Mouse (Mus musculus) intestine, postnatal 0 days (tissue): ENCODE measurements around the gene Tgm2. TPM values are rescaled to one million over a fixed set of nuclear protein-coding genes. Genes with fewer than 3 reads are reported as not detected.

Source experiments
- ATAC-seq: fragments of 200-750 bp; cut with Nextera tagmentation; 2 replicates; pipeline ENCODE4 v1.8.0; 2017; ENCODE audit warnings: mild to moderate bottlenecking, moderate TSS enrichment, moderate library complexity
- H3K27ac ChIP-seq: fragments of 300-500 bp; sonication (generic); 2 replicates; pipeline ENCODE4 v1.5.1; 2014; ENCODE audit warnings: mild to moderate bottlenecking, low read depth, low read length, moderate library complexity
- H3K27me3 ChIP-seq: fragments of 300-500 bp; sonication (generic); replicated peaks from 2 replicates; pipeline ENCODE4 v1.6.1; 2014; ENCODE audit warnings: low read length, mixed read lengths; ENCODE audit not compliant: control insufficient read depth, insufficient read depth
- H3K36me3 ChIP-seq: fragments of 300-500 bp; sonication (generic); 2 replicates; pipeline ENCODE4 v1.6.1; 2014; ENCODE audit warnings: mild to moderate bottlenecking, moderate library complexity; ENCODE audit not compliant: control insufficient read depth, insufficient read depth
- H3K4me1 ChIP-seq: fragments of 300-500 bp; sonication (generic); replicated peaks from 2 replicates; pipeline ENCODE4 v1.6.1; 2014; ENCODE audit warnings: antibody characterized with exemption, low read length, mixed read lengths; ENCODE audit not compliant: control insufficient read depth, insufficient read depth
- H3K4me2 ChIP-seq: fragments of 300-500 bp; sonication (generic); replicated peaks from 2 replicates; pipeline ENCODE4 v1.6.1; 2014; ENCODE audit warnings: low read depth, mild to moderate bottlenecking, moderate library complexity
- H3K4me3 ChIP-seq: fragments of 300-500 bp; sonication (generic); 2 replicates; pipeline ENCODE4 v1.5.1; 2014; ENCODE audit warnings: low read depth, low read length
- H3K9ac ChIP-seq: fragments of 300-500 bp; sonication (generic); 2 replicates; pipeline ENCODE4 v1.6.1; 2014; ENCODE audit warnings: mild to moderate bottlenecking, low read depth, low read length
- H3K9me3 ChIP-seq: fragments of 300-500 bp; sonication (generic); 2 replicates; pipeline ENCODE4 v1.6.1; 2016; ENCODE audit warnings: mixed run types; ENCODE audit not compliant: control insufficient read depth
- CTCF ChIP-seq: sonication (generic); IDR thresholded peaks from 2 replicates; pipeline ENCODE4 v1.5.1; 2016; ENCODE audit warnings: low read depth, mild to moderate bottlenecking, control low read depth, antibody characterized with exemption, moderate library complexity
- WGBS: fragments of 180-500 bp; shearing (Covaris S2); extraction: QIAGEN DNeasy Blood & Tissue Kit; methylation state at CpG from one replicate; pipeline ENCODE4 v1.1.7; 2014; 5-methylcytosine and 5-hydroxymethylcytosine counted together
- polyA plus RNA-seq: library from polyadenylated mRNA; unstranded; fragments of >200 nt; fragmentation: Nextera tagmentation; extraction: Ambion mirVana; gene quantifications from 2 replicates; pipeline ENCODE4 v1.2.1, GENCODE M21; 2015

Tgm2 gene
- polyA plus RNA-seq, 1 experiment from 2014 or later: 40.0 TPM

- no peaks in the 10 kb centered on the region for H3K36me3 ChIP-seq
- no peak overlapping the region for H3K4me2 ChIP-seq
- no peak overlapping the region for H3K4me3 ChIP-seq
- no peak overlapping the region for H3K9ac ChIP-seq
- no peaks in the 10 kb centered on the region for H3K9me3 ChIP-seq
- WGBS: 38% methylated on average over 8 of the region's 8 CpGs
- TF ChIP-seq CTCF: no peak
- H3K4me1 ChIP-seq: 0 out of 2 replicates have a peak, but pooled peaks cover 9% of the 10 kb centered on the region
- no peak overlapping the region for H3K27ac ChIP-seq
- no peaks in the 10 kb centered on the region for H3K27me3 ChIP-seq
- no peak for ATAC-seq
These were observed 8.4 kb upstream of the Tgm2 start for GRCm38 (mm10) chr2:158154641-158155040.

DNA sequence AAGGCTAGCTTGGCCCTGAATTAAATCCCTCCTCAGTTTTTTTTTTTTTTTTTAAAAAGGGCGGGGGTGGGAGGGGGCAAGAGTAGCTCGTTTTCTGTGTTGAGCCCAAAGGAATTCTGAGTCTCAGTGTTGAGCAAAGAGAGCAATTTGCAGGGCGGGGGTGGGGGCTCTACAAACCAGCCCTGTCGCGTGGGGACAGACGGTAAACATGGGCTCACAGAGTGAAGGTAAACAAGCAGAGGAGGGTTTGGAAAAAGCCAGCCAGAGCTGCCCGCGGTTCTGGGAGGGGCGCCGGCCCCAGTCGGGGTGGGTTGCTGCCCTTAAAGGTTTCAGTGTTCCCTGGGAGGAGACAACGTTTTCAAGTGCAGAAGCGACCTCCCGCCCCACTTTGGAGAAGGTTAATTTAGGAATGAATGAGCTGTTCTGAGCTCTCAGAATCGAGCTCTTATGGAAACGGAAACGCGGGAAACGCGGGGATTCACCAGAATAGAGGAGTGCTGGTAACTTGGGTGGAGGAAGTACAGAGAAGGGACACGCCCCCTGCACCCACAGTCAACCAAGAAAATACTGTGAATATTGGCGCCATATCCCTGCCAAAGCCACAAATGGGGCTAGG is 7.6 kb upstream of the Tgm2 start:
- under 1% methylated on average over 22 of the region's 22 CpGs for WGBS
- Histone ChIP-seq H3K9ac (no peak overlapping the region), H3K9me3 (no peaks in the 10 kb centered on the region), H3K27me3 (no peaks in the 10 kb centered on the region), H3K4me3 (peak overlapping the region; percentile 30), H3K36me3 (no peaks in the 10 kb centered on the region), H3K4me2 (peak overlapping the region; percentile 65), H3K27ac (0 out of 2 replicates have a peak overlapping the region, but pooled peaks have one; percentile 8), H3K4me1 (0 out of 2 replicates have a peak, but pooled peaks cover 4% of the 10 kb centered on the region)
- peak; percentile 61 for ATAC-seq
- no peak for TF ChIP-seq CTCF

DNA sequence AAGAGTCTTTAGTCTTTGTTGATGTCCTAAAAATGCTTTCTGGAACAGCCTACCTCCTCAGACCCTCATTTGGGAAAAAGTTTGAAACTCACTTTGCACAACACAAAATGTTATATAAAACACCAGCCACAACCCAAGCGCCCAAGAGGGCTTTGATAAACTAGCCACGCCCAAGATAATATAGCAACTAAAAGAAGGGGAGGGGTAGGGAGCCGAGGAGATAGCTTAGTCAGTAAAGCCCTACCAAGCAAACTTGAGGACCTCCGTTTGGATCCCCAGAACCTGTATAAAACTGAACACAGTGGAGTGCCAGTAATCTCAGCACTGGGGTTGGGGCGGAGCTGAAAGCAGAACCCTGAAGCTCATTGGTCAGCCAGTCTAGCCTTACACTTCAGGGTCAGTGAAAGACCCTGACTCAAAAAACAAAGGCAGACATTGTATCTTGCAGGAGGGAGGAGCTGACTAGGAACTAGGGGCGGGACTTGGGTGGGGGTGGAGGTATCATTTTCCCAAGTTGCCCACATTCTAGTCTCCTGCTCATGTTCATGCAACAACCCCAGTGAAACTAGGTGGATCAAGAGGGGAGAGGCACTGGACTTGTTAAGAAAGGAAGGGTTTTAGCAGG is 6.6 kb upstream of the Tgm2 start:
- 45% methylated on average over 6 of the region's 6 CpGs for WGBS
- H3K27ac ChIP-seq: no peak overlapping the region
- no peaks in the 10 kb centered on the region for H3K36me3 ChIP-seq
- H3K9me3 ChIP-seq: no peaks in the 10 kb centered on the region
- no peak overlapping the region for H3K4me2 ChIP-seq
- no peak overlapping the region for H3K9ac ChIP-seq
- 0 out of 2 replicates have a peak, but pooled peaks cover 4% of the 10 kb centered on the region for H3K4me1 ChIP-seq
- no peaks in the 10 kb centered on the region for H3K27me3 ChIP-seq
- no peak for TF ChIP-seq CTCF
- ATAC-seq: no peak
- H3K4me3 ChIP-seq: no peak overlapping the region

- H3K9me3 ChIP-seq: no peaks in the 10 kb centered on the region
- 97% methylated on average over 3 of the region's 3 CpGs for WGBS
These were observed 4.8 kb upstream of the Tgm2 start for GRCm38 (mm10) chr2:158151077-158151476.

DNA sequence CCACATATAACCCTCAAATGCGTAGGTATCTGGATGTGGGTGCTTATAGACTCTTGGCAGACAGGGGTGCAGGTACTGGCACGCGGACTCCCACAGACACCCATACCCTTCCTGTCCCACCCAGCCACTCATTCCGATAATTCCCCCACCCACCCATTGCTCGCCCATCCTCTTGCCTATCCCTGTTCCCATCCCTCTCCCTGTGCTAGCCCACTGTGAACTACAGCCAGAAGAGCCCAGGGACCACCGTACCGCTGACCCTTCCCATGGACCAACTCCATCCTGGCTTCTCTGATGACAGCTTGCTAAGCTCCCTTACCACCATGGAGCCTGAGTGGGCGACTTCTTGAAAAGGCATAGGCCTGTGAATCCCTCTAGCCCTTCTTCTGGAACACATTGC is 735 bp upstream of the Tgm2 start:
- H3K27me3 ChIP-seq: no peaks in the 10 kb centered on the region
- H3K27ac ChIP-seq: no peak overlapping the region
- H3K9ac ChIP-seq: no peak overlapping the region
- 92% methylated on average over 8 of the region's 8 CpGs for WGBS
- H3K4me3 ChIP-seq: no peak overlapping the region
- no peak for ATAC-seq
- peaks cover 17% of the 10 kb centered on the region for H3K4me1 ChIP-seq
- H3K4me2 ChIP-seq: no peak overlapping the region
- H3K9me3 ChIP-seq: no peaks in the 10 kb centered on the region
- peaks cover 4% of the 10 kb centered on the region; the same call in 1 of the 2 replicates for H3K36me3 ChIP-seq
- TF ChIP-seq CTCF: no peak

More at GRCm38 (mm10) chr2:158151077-158151476, 4.8 kb upstream of the Tgm2 start:
- Histone ChIP-seq H3K4me2 (no peak overlapping the region), H3K27me3 (no peaks in the 10 kb centered on the region), H3K9ac (no peak overlapping the region), H3K36me3 (no peaks in the 10 kb centered on the region), H3K27ac (no peak overlapping the region), H3K4me3 (no peak overlapping the region), H3K4me1 (0 out of 2 replicates have a peak, but pooled peaks cover 5% of the 10 kb centered on the region)
- peak; percentile 48 for TF ChIP-seq CTCF
- ATAC-seq: no peak

- peaks cover 17% of the 10 kb centered on the region for H3K4me1 ChIP-seq
- no peaks in the 10 kb centered on the region for H3K27me3 ChIP-seq
- peak overlapping the region; percentile 69 for H3K9ac ChIP-seq
- 0 out of 2 replicates have a peak, but pooled peaks have one; percentile 0 for ATAC-seq
- WGBS: 47% methylated on average over 5 of the region's 5 CpGs
- TF ChIP-seq CTCF: no peak
- H3K4me2 ChIP-seq: peak overlapping the region; percentile 80
- peaks cover 16% of the 10 kb centered on the region; the same call in 1 of the 2 replicates for H3K36me3 ChIP-seq
- no peaks in the 10 kb centered on the region for H3K9me3 ChIP-seq
- peak overlapping the region; percentile 35 for H3K27ac ChIP-seq
- peak overlapping the region; percentile 55 for H3K4me3 ChIP-seq
These were observed 639 bp downstream of the Tgm2 start for GRCm38 (mm10) chr2:158145528-158146065.
